Mouse (Mus musculus) olfactory bulb, adult 2 months (tissue): ENCODE data around the gene Upk2.

ENCODE experiments used
- CTCF ChIP-seq: fragments of 200-500 bp; IDR thresholded peaks from 2 replicates; pipeline ENCODE4 v1.5.1; 2012; ENCODE audit warnings: low read depth, mild to moderate bottlenecking, low read length, moderate library complexity; ENCODE audit not compliant: insufficient read depth
- POLR2A ChIP-seq: fragments of 200-500 bp; IDR thresholded peaks from 2 replicates; pipeline ENCODE4 v1.6.1; 2012; ENCODE audit warnings: mild to moderate bottlenecking, low read depth, low read length, moderate library complexity; ENCODE audit not compliant: insufficient read depth

- no peak for TF ChIP-seq CTCF
- no peak for TF ChIP-seq POLR2A
Observed at GRCm38 (mm10) chr9:44490086-44490967, 35.6 kb upstream of the Upk2 start.
